Mouse (Mus musculus) stomach, embryonic 15.5 days (tissue): ENCODE results near the gene Adamtsl1. TPM values are rescaled to one million over a fixed set of nuclear protein-coding genes. Genes with fewer than 3 reads are reported as not detected.
A peak's percentile ranks its signal among the peaks of the same experiment; 100 is the strongest.

Experiments used
- ATAC-seq: fragments of 200-750 bp; cut with Nextera tagmentation; 2 replicates; pipeline ENCODE4 v1.8.0; 2017; ENCODE audit warnings: low read depth, moderate number of reproducible peaks, moderate TSS enrichment; ENCODE audit not compliant: insufficient read depth, low FRiP score
- H3K27ac ChIP-seq: fragments of 300-500 bp; sonication (generic); 2 replicates; pipeline ENCODE4 v1.5.1; 2015; ENCODE audit warnings: mild to moderate bottlenecking, inconsistent platforms
- H3K27me3 ChIP-seq: fragments of 300-500 bp; sonication (generic); replicated peaks from 2 replicates; pipeline ENCODE4 v1.6.1; 2015; ENCODE audit warnings: inconsistent platforms
- H3K36me3 ChIP-seq: fragments of 300-500 bp; sonication (generic); 2 replicates; pipeline ENCODE4 v1.6.1; 2015; ENCODE audit warnings: inconsistent platforms
- H3K4me1 ChIP-seq: fragments of 300-500 bp; sonication (generic); 2 replicates; pipeline ENCODE4 v1.6.1; 2015; ENCODE audit warnings: inconsistent platforms
- H3K4me2 ChIP-seq: fragments of 300-500 bp; sonication (generic); 2 replicates; pipeline ENCODE4 v1.6.1; 2015; ENCODE audit warnings: mild to moderate bottlenecking, inconsistent platforms
- H3K4me3 ChIP-seq: fragments of 300-500 bp; sonication (generic); replicated peaks from 2 replicates; pipeline ENCODE4 v1.5.1; 2015; ENCODE audit warnings: inconsistent platforms
- H3K9ac ChIP-seq: fragments of 300-500 bp; sonication (generic); 2 replicates; pipeline ENCODE4 v1.6.1; 2015; ENCODE audit warnings: inconsistent platforms
- H3K9me3 ChIP-seq: fragments of 300-500 bp; sonication (generic); 2 replicates; pipeline ENCODE4 v1.6.1; 2016; ENCODE audit warnings: inconsistent platforms
- WGBS: fragments of 180-500 bp; shearing (Covaris S2); methylation state at CpG from one replicate; pipeline ENCODE4 v1.1.7; 2015; 5-methylcytosine and 5-hydroxymethylcytosine counted together
- polyA plus RNA-seq: library from polyadenylated mRNA; unstranded; fragments of >200 nt; fragmentation: Nextera tagmentation; extraction: Ambion mirVana; gene quantifications from 2 replicates; pipeline ENCODE4 v1.2.1, GENCODE M21; 2015

Gene Adamtsl1
- polyA plus RNA-seq, 1 experiment from 2014 or later = 17.8 TPM

GRCm38 (mm10) chr4:86029486-86029885 lies 515.5 kb downstream of the Adamtsl1 start:
- Histone ChIP-seq H3K27ac (peak overlapping the region; percentile 14; the same call in 1 of the 2 replicates), H3K4me3 (no peak overlapping the region), H3K9ac (no peak overlapping the region), H3K4me2 (no peak overlapping the region), H3K36me3 (no peaks in the 10 kb centered on the region), H3K9me3 (no peaks in the 10 kb centered on the region), H3K27me3 (no peaks in the 10 kb centered on the region), H3K4me1 (peaks cover 3% of the 10 kb centered on the region; the same call in 1 of the 2 replicates)
- ATAC-seq = no peak
- WGBS = 59% methylated on average over 6 of the region's 6 CpGs

GRCm38 (mm10) chr4:86030208-86030607 lies 516.2 kb downstream of the Adamtsl1 start:
- no peak overlapping the region for H3K4me3 ChIP-seq
- no peaks in the 10 kb centered on the region for H3K36me3 ChIP-seq
- peaks cover 3% of the 10 kb centered on the region; the same call in 1 of the 2 replicates for H3K4me1 ChIP-seq
- H3K27me3 ChIP-seq = no peaks in the 10 kb centered on the region
- H3K27ac ChIP-seq = 0 out of 2 replicates have a peak overlapping the region, but pooled peaks have one; percentile 8
- no peak overlapping the region for H3K4me2 ChIP-seq
- H3K9me3 ChIP-seq = no peaks in the 10 kb centered on the region
- WGBS = 10% methylated on average over 3 of the region's 3 CpGs
- no peak overlapping the region for H3K9ac ChIP-seq
- ATAC-seq = peak; percentile 71; the same call in 1 of the 2 replicates

DNA sequence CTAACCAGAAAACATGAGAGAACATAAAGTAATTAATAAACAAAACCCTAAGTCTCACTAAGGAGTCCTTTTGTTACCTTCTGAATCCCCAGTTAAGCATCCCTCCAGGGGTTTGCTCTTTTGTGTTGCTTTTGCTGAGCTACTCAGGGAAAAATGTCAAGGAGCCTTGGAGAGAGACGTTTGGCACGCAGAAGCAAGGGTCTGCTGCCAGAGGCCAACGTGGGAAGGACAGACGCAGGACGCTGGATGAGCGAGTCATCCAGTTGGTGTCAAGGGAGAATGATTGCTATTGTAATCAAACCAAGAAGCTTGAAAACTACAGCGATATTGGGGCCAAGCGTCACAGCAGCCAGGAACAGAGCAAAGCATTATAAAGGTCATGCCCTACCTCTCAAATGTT lies 517.1 kb downstream of the Adamtsl1 start:
- Histone ChIP-seq H3K4me3 (no peak overlapping the region), H3K4me2 (no peak overlapping the region), H3K9ac (no peak overlapping the region), H3K9me3 (no peaks in the 10 kb centered on the region), H3K36me3 (no peaks in the 10 kb centered on the region), H3K27ac (no peak overlapping the region), H3K27me3 (no peaks in the 10 kb centered on the region), H3K4me1 (peaks cover 3% of the 10 kb centered on the region; the same call in 1 of the 2 replicates)
- ATAC-seq = no peak
- WGBS = 28% methylated on average over 8 of the region's 8 CpGs

DNA sequence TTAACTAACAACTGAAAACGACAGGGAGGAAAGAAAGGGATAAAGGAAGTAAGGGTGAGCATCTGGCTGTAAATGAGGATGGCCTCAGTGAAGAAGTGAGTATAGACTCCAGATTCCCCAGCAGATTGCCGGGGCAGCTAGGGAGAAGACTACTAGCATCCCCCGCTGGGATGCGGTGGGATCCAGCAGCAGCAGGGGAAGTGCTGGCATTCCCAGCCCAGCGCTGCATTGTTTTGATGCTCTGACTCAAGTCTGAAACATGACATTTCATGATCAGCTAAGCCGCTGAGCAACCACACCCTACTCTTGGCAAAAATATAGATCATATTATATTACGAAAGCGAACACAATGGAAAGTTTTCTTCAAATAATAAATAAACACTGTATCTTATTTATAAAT lies 526.9 kb downstream of the Adamtsl1 start:
- Histone ChIP-seq H3K27me3 (no peaks in the 10 kb centered on the region), H3K9ac (no peak overlapping the region), H3K4me2 (no peak overlapping the region), H3K9me3 (no peaks in the 10 kb centered on the region), H3K4me3 (no peak overlapping the region), H3K4me1 (0 out of 2 replicates have a peak, but pooled peaks cover 3% of the 10 kb centered on the region), H3K36me3 (no peaks in the 10 kb centered on the region), H3K27ac (no peak overlapping the region)
- no peak for ATAC-seq
- WGBS = 40% methylated on average over 8 of the region's 8 CpGs

GRCm38 (mm10) chr4:86045448-86045847 lies 531.5 kb downstream of the Adamtsl1 start:
- H3K9ac ChIP-seq = no peak overlapping the region
- H3K4me3 ChIP-seq = no peak overlapping the region
- no peak for ATAC-seq

GRCm38 (mm10) chr4:86045876-86046275 lies 531.9 kb downstream of the Adamtsl1 start:
- Histone ChIP-seq H3K4me1 (0 out of 2 replicates have a peak, but pooled peaks cover 1% of the 10 kb centered on the region), H3K27me3 (no peaks in the 10 kb centered on the region), H3K9ac (no peak overlapping the region), H3K9me3 (no peaks in the 10 kb centered on the region), H3K36me3 (no peaks in the 10 kb centered on the region), H3K27ac (no peak overlapping the region), H3K4me3 (no peak overlapping the region), H3K4me2 (no peak overlapping the region)
- WGBS = 70% methylated on average over 6 of the region's 6 CpGs
- peak; percentile 76; the same call in 1 of the 2 replicates for ATAC-seq

More at GRCm38 (mm10) chr4:86045448-86045847, 531.5 kb downstream of the Adamtsl1 start:
- Histone ChIP-seq H3K4me2 (no peak overlapping the region), H3K4me1 (0 out of 2 replicates have a peak, but pooled peaks cover 3% of the 10 kb centered on the region), H3K27ac (no peak overlapping the region), H3K36me3 (no peaks in the 10 kb centered on the region), H3K27me3 (no peaks in the 10 kb centered on the region), H3K9me3 (no peaks in the 10 kb centered on the region)
- 80% methylated on average over 6 of the region's 6 CpGs for WGBS

- no peaks in the 10 kb centered on the region for H3K9me3 ChIP-seq
- no peak overlapping the region for H3K4me3 ChIP-seq
- no peaks in the 10 kb centered on the region for H3K36me3 ChIP-seq
- no peak for ATAC-seq
- no peak overlapping the region for H3K9ac ChIP-seq
- H3K27ac ChIP-seq = no peak overlapping the region
- WGBS = 77% methylated on average over 1 of the region's 1 CpGs
- no peak overlapping the region for H3K4me2 ChIP-seq
- H3K27me3 ChIP-seq = no peaks in the 10 kb centered on the region
- H3K4me1 ChIP-seq = no peaks in the 10 kb centered on the region
Observed at GRCm38 (mm10) chr4:86046881-86047280, 532.9 kb downstream of the Adamtsl1 start.

DNA sequence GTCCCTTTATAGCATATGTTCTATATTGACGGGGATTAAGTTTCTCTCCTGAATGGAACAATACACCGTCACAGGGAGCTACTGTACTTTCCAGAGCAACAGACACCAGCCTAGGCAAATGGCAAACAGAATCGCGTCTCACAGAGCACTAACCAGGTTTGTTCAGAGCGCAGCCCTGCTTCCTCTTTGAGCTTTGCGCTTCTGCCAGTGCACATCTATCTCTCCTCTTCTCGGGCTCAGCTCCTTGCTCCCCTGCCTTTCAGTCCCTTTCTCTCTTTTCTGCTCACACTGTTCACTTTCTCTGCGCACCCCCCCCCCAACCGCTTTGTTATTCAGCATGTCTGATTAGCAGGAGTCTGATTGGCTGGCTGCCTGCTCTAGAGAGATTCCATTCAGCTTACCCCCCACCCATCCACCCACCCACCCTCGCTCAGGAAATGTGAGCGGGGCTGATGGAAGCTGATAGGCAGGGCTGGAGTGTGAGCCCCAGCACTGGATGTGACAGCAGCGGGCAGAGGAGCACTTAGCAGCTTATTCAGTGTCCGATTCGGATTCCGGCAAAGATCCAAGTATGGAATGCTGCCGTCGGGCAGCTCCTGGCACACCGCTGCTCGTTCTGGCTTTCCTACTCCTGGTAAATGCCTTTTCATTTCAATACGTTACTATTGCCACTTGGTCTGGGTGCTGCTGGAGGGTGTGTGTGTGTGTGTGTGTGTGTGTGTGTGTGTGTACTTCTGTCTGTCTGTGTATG lies 539.7 kb downstream of the Adamtsl1 start:
- no peak overlapping the region for H3K9ac ChIP-seq
- H3K36me3 ChIP-seq = no peaks in the 10 kb centered on the region
- H3K27me3 ChIP-seq = no peaks in the 10 kb centered on the region
- peak overlapping the region; percentile 71 for H3K4me2 ChIP-seq
- H3K9me3 ChIP-seq = no peaks in the 10 kb centered on the region
- peak; percentile 87 for ATAC-seq
- H3K27ac ChIP-seq = peak overlapping the region; percentile 31; the same call in 1 of the 2 replicates
- peak overlapping the region; percentile 51 for H3K4me3 ChIP-seq
- under 1% methylated on average over 20 of the region's 20 CpGs for WGBS
- no peaks in the 10 kb centered on the region for H3K4me1 ChIP-seq

GRCm38 (mm10) chr4:86060614-86061013 lies 546.6 kb downstream of the Adamtsl1 start:
- H3K27me3 ChIP-seq = no peaks in the 10 kb centered on the region
- no peak for ATAC-seq
- no peak overlapping the region for H3K4me3 ChIP-seq
- H3K9ac ChIP-seq = no peak overlapping the region
- H3K36me3 ChIP-seq = no peaks in the 10 kb centered on the region
- H3K27ac ChIP-seq = no peak overlapping the region
- H3K4me2 ChIP-seq = no peak overlapping the region
- H3K9me3 ChIP-seq = no peaks in the 10 kb centered on the region
- WGBS = 78% methylated on average over 4 of the region's 4 CpGs
- no peaks in the 10 kb centered on the region for H3K4me1 ChIP-seq

GRCm38 (mm10) chr4:86068376-86068775 lies 554.4 kb downstream of the Adamtsl1 start:
- Histone ChIP-seq H3K9me3 (no peaks in the 10 kb centered on the region), H3K4me3 (no peak overlapping the region), H3K27ac (no peak overlapping the region), H3K36me3 (no peaks in the 10 kb centered on the region), H3K9ac (no peak overlapping the region), H3K27me3 (no peaks in the 10 kb centered on the region), H3K4me2 (no peak overlapping the region), H3K4me1 (no peaks in the 10 kb centered on the region)
- 91% methylated on average over 5 of the region's 5 CpGs for WGBS
- no peak for ATAC-seq

DNA sequence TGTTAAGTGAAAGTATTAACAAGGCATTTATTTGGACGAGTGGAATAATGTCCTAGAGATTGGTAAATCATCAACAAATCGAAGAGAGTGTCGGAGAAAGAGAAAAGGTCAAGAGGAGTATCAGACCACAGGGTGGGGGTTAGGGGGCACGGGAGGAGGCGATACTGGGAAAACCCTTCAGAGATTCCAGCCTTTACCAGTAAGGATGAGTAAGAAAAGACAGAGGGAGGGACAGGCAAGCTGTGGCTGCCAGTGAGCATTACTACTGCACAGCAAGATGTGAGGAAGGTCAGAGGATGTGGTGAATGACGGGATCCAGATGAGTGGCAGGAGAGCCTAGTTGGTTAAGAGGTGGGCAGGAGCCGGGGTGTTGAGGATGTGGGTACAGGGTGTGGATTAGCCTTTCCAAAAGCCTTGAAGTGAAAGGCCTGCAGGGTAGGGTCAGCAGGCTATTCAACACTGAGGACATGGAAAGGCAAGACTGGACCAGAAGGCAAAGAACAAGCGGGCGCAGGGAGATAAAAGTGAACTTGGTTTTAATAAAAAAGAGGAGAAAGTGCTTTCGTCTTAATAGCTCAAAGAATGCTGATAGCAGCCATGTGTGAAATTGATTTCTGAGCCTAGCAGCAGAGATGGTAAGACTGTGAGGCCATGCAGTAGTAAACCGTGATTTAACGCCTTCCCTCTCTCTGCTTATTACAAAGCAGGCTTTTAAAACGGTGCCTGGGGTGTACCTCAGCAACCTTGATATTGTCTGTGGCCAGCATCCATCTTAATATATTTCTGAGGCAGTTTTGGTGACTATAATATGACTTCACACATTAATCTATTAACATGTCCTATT lies 555.1 kb downstream of the Adamtsl1 start:
- Histone ChIP-seq H3K4me1 (no peaks in the 10 kb centered on the region), H3K27ac (no peak overlapping the region), H3K4me2 (no peak overlapping the region), H3K9ac (no peak overlapping the region), H3K9me3 (no peaks in the 10 kb centered on the region), H3K36me3 (no peaks in the 10 kb centered on the region), H3K4me3 (no peak overlapping the region), H3K27me3 (no peaks in the 10 kb centered on the region)
- no peak for ATAC-seq
- WGBS = 63% methylated on average over 13 of the region's 13 CpGs

DNA sequence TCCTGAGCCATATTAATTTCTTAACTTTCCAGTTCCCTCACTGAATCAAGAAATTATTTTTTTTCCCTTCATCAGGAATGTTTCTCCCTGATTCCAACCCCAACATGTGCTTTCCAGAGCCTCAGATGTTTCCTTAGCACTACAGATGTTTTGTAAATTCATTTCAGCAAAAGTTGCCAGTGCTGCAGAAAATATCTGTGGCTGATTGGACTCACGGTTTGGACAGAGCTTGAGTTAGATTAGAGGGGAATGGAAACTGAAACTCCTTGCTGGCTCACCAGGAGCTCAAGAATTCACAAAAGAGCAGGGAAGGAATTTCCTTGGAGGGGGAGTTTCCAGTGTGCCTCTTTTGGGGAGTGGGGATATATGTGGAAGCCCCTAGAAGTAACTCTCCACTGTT lies 560.9 kb downstream of the Adamtsl1 start:
- Histone ChIP-seq H3K36me3 (no peaks in the 10 kb centered on the region), H3K4me1 (no peaks in the 10 kb centered on the region), H3K27ac (no peak overlapping the region), H3K27me3 (no peaks in the 10 kb centered on the region), H3K4me3 (no peak overlapping the region), H3K4me2 (no peak overlapping the region), H3K9me3 (no peaks in the 10 kb centered on the region), H3K9ac (no peak overlapping the region)
- 30% methylated on average over 1 of the region's 1 CpGs for WGBS
- no peak for ATAC-seq
